Mouse (Mus musculus) lung, embryonic 14.5 days (tissue): ENCODE measurements around the gene Susd6. TPM values are rescaled to one million over a fixed set of nuclear protein-coding genes. Genes with fewer than 3 reads are reported as not detected.

Experiments
- ATAC-seq: fragments of 200-750 bp; cut with Nextera tagmentation; 2 replicates; pipeline ENCODE4 v1.8.0; 2017; ENCODE audit warnings: mild to moderate bottlenecking, moderate TSS enrichment, moderate library complexity; ENCODE audit not compliant: insufficient read depth
- DNase-seq: peaks from one replicate; pipeline ENCODE4 v3.0.0-alpha.2; 2015
- H3K27ac ChIP-seq: fragments of 300-500 bp; sonication (generic); 2 replicates; pipeline ENCODE4 v1.5.1; 2014; ENCODE audit warnings: low read depth, mild to moderate bottlenecking, moderate library complexity
- H3K27me3 ChIP-seq: fragments of 300-500 bp; sonication (generic); 2 replicates; pipeline ENCODE4 v1.6.1; 2014; ENCODE audit warnings: low read length, control low read depth; ENCODE audit not compliant: insufficient read depth
- H3K36me3 ChIP-seq: fragments of 300-500 bp; sonication (generic); 2 replicates; pipeline ENCODE4 v1.6.1; 2014; ENCODE audit warnings: control low read depth; ENCODE audit not compliant: insufficient read depth
- H3K4me1 ChIP-seq: fragments of 300-500 bp; sonication (generic); 2 replicates; pipeline ENCODE4 v1.6.1; 2014; ENCODE audit warnings: antibody characterized with exemption, control low read depth; ENCODE audit not compliant: insufficient read depth
- H3K4me2 ChIP-seq: fragments of 300-500 bp; sonication (generic); 2 replicates; pipeline ENCODE4 v1.6.1; 2014; ENCODE audit warnings: mild to moderate bottlenecking
- H3K4me3 ChIP-seq: fragments of 300-500 bp; sonication (generic); 2 replicates; pipeline ENCODE4 v1.5.1; 2014; ENCODE audit warnings: low read depth, low read length
- H3K9ac ChIP-seq: fragments of 300-500 bp; sonication (generic); 2 replicates; pipeline ENCODE4 v1.6.1; 2014
- H3K9me3 ChIP-seq: fragments of 300-500 bp; sonication (generic); 2 replicates; pipeline ENCODE4 v1.6.1; 2016; ENCODE audit warnings: low read depth, low read length, control low read depth
- CTCF ChIP-seq: IDR thresholded peaks from 2 replicates; pipeline ENCODE4 v1.5.1; 2016; ENCODE audit warnings: antibody characterized with exemption, low read depth
- WGBS: fragments of 180-500 bp; shearing (Covaris S2); extraction: QIAGEN DNeasy Blood & Tissue Kit; methylation state at CpG from one replicate; pipeline ENCODE4 v1.1.7; 2014; 5-methylcytosine and 5-hydroxymethylcytosine counted together
- polyA plus RNA-seq: library from polyadenylated mRNA; unstranded; fragments of >200 nt; fragmentation: Nextera tagmentation; extraction: Ambion mirVana; gene quantifications from 2 replicates; pipeline ENCODE4 v1.2.1, GENCODE M21; 2014

Susd6 gene
- polyA plus RNA-seq, 1 experiment from 2014 or later: 20.5 TPM

DNA sequence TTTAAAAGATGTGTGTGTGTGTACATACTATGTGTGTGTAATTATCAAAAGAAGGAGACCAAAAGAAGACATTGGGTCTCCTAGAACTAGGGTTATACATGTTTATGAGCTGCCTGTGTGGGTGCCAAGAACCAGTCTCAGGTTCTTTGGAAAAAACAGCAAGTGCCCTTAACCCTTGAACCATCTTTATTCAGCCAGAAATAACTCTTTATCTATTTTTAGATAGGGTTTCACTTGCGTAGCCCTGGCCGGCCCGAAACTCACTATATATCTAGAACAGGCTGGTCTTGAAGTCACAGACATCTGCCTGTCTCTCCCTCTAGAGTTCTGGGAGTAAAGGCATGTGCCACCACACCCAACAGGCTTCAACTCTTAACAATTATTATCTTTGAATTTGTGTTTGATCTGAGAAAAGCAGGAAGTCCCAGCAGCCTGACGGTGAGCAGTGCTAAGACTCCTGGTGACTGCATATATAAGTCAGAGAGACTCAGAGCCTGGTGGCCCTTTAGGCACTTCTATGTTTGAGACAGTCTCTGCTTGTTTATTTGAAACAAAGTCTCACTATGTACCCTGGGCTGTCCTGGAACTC is 14.2 kb upstream of the Susd6 start:
- no peak overlapping the region for H3K27ac ChIP-seq
- H3K36me3 ChIP-seq: no peaks in the 10 kb centered on the region
- H3K4me1 ChIP-seq: no peaks in the 10 kb centered on the region
- H3K27me3 ChIP-seq: no peaks in the 10 kb centered on the region
- H3K9ac ChIP-seq: no peak overlapping the region
- ATAC-seq: no peak
- 71% methylated on average over 4 of the region's 4 CpGs for WGBS
- no peaks in the 10 kb centered on the region for H3K9me3 ChIP-seq
- no peak for TF ChIP-seq CTCF
- DNase-seq: no peak
- no peak overlapping the region for H3K4me2 ChIP-seq
- H3K4me3 ChIP-seq: no peak overlapping the region

DNA sequence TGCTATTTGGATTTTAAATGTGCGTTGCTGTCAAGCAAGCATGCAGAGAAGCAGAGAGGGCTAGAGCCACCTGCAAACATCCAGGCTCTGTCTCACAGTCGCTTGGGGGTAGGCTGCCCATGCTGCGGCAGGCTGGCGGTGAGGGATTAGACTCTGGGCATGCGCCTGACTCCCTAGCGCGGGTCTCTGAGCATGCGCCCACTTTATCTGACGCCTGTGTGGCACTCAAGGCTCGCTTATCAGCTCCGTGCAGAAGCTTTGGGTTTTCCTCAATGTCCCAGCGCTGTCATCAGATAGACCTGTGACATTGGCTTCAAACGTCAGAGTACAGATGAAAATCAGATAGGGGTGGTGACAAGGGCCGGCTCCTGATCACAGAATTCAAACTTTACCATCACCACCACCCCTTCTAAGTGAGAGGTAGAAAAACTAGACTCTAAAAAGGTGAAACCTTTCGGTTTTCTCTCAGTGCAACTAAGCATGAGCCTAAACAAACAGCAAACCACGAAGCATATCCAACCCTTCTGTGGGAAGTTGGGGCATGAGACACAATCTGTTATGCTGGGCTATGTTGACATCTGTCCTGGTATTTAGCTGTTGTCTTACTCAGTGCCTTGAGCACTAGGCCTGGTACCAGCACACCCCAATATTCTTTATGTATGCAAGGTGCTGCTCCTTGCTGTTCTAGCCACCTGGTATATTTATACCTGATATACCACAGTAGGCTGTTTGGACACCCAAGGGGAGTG is 11.9 kb upstream of the Susd6 start:
- no peak overlapping the region for H3K4me3 ChIP-seq
- no peak for TF ChIP-seq CTCF
- H3K27me3 ChIP-seq: no peaks in the 10 kb centered on the region
- H3K9ac ChIP-seq: no peak overlapping the region
- H3K9me3 ChIP-seq: no peaks in the 10 kb centered on the region
- 0 out of 2 replicates have a peak overlapping the region, but pooled peaks have one; percentile 27 for H3K4me2 ChIP-seq
- no peak for DNase-seq
- 64% methylated on average over 16 of the region's 16 CpGs for WGBS
- peak; percentile 80 for ATAC-seq
- no peaks in the 10 kb centered on the region for H3K36me3 ChIP-seq
- no peaks in the 10 kb centered on the region for H3K4me1 ChIP-seq
- no peak overlapping the region for H3K27ac ChIP-seq

DNA sequence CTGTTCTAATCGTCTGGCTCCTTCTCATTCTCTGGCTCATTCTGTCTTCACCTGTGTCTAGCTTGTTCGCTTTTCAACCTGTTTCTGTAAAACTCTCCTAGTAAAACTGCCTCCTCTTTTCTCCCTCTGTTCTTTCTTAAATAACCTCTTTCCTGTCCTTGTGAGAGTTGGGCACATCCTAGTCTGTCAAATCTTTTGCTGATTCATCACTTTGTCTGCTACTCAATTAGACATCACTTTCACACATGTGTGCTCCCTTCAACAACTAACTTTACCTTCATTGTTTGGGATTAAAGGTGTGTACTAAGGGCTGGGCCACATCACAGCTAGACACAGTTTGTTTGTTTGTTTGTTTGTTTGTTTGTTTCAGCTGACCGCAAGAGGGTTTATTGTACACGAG is 10.6 kb upstream of the Susd6 start:
- Histone ChIP-seq H3K27ac (no peak overlapping the region), H3K9ac (no peak overlapping the region), H3K4me2 (no peak overlapping the region), H3K4me3 (no peak overlapping the region), H3K27me3 (no peaks in the 10 kb centered on the region), H3K9me3 (no peaks in the 10 kb centered on the region), H3K36me3 (no peaks in the 10 kb centered on the region), H3K4me1 (no peaks in the 10 kb centered on the region)
- no peak for ATAC-seq
- WGBS: 82% methylated on average over 4 of the region's 4 CpGs
- TF ChIP-seq CTCF: no peak
- DNase-seq: no peak

GRCm38 (mm10) chr12:80782190-80782589 is 8.1 kb upstream of the Susd6 start:
- Histone ChIP-seq H3K4me2 (no peak overlapping the region), H3K27me3 (no peaks in the 10 kb centered on the region), H3K9ac (no peak overlapping the region), H3K27ac (no peak overlapping the region), H3K4me1 (no peaks in the 10 kb centered on the region), H3K36me3 (no peaks in the 10 kb centered on the region), H3K4me3 (no peak overlapping the region), H3K9me3 (no peaks in the 10 kb centered on the region)
- 47% methylated on average over 3 of the region's 3 CpGs for WGBS
- no peak for ATAC-seq
- TF ChIP-seq CTCF: no peak
- no peak for DNase-seq

- Histone ChIP-seq H3K27me3 (no peaks in the 10 kb centered on the region), H3K27ac (no peak overlapping the region), H3K4me2 (no peak overlapping the region), H3K36me3 (no peaks in the 10 kb centered on the region), H3K4me1 (no peaks in the 10 kb centered on the region), H3K9ac (no peak overlapping the region), H3K9me3 (no peaks in the 10 kb centered on the region), H3K4me3 (no peak overlapping the region)
- WGBS: 30% methylated on average over 3 of the region's 3 CpGs
- ATAC-seq: no peak
- TF ChIP-seq CTCF: peak; percentile 45
- DNase-seq: peak; percentile 56
Observed at GRCm38 (mm10) chr12:80782892-80783291, 7.4 kb upstream of the Susd6 start.

GRCm38 (mm10) chr12:80783889-80784288 is 6.4 kb upstream of the Susd6 start:
- 56% methylated on average over 1 of the region's 1 CpGs for WGBS
- TF ChIP-seq CTCF: no peak

DNA sequence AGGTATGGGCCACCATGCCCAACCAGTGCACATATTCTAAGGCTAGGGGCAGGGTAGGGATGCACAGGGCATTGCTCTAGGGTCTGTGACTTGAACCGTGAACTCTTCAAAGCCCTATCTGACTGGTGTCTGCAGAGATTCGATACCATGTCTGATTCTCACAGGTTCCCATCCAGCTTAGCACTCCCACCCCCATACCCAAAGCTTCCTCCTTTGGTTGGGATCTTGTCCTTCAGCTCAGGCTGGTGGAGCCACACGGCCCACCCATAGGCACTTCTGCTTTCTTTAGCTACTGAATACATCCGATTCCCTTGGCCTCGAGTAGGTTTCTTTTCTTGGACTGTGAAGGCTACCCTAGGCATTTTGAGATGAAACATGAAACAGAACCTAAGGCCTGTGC is 5.3 kb upstream of the Susd6 start:
- H3K9me3 ChIP-seq: no peaks in the 10 kb centered on the region
- ATAC-seq (no peak), DNase-seq (no peak)
- 80% methylated on average over 5 of the region's 5 CpGs for WGBS
- H3K36me3 ChIP-seq: no peaks in the 10 kb centered on the region
- no peaks in the 10 kb centered on the region for H3K4me1 ChIP-seq
- H3K4me2 ChIP-seq: no peak overlapping the region
- H3K27ac ChIP-seq: no peak overlapping the region
- no peak overlapping the region for H3K4me3 ChIP-seq
- no peak overlapping the region for H3K9ac ChIP-seq
- no peaks in the 10 kb centered on the region for H3K27me3 ChIP-seq
- no peak for TF ChIP-seq CTCF

More at GRCm38 (mm10) chr12:80783889-80784288, 6.4 kb upstream of the Susd6 start:
- H3K4me2 ChIP-seq: no peak overlapping the region
- H3K27ac ChIP-seq: no peak overlapping the region
- DNase-seq (no peak), ATAC-seq (no peak)
- no peaks in the 10 kb centered on the region for H3K27me3 ChIP-seq
- H3K9me3 ChIP-seq: no peaks in the 10 kb centered on the region
- no peaks in the 10 kb centered on the region for H3K36me3 ChIP-seq
- H3K4me1 ChIP-seq: no peaks in the 10 kb centered on the region
- no peak overlapping the region for H3K9ac ChIP-seq
- H3K4me3 ChIP-seq: no peak overlapping the region
